Mouse (Mus musculus) ES-Bruce4 (cell line): ENCODE data around the gene Xiap. TPM values are rescaled to one million over a fixed set of nuclear protein-coding genes. Genes with fewer than 3 reads are reported as not detected.

Experiments used
- H3K27ac ChIP-seq: 2 replicates; pipeline ENCODE4 v1.5.1; 2012; ENCODE audit warnings: low read length, inconsistent platforms; ENCODE audit not compliant: insufficient read depth
- H3K27me3 ChIP-seq: 2 replicates; pipeline ENCODE4 v1.6.1; 2012; ENCODE audit warnings: mild to moderate bottlenecking, low read length, inconsistent platforms; ENCODE audit not compliant: control insufficient read depth, poor library complexity, insufficient read depth, severe bottlenecking
- H3K36me3 ChIP-seq: 2 replicates; pipeline ENCODE4 v1.6.1; 2012; ENCODE audit warnings: inconsistent platforms, mild to moderate bottlenecking, low read length, moderate library complexity; ENCODE audit not compliant: control insufficient read depth, poor library complexity, insufficient read depth, severe bottlenecking
- H3K4me1 ChIP-seq: one replicate; pipeline ENCODE4 v1.8.1; 2011; ENCODE audit warnings: low read length; ENCODE audit not compliant: control insufficient read depth, insufficient read depth
- H3K4me3 ChIP-seq: 2 replicates; pipeline ENCODE4 v1.5.1; 2011; ENCODE audit warnings: low read depth, mild to moderate bottlenecking, low read length
- H3K9ac ChIP-seq: 2 replicates; pipeline ENCODE4 v1.6.1; 2012; ENCODE audit warnings: low read depth, mild to moderate bottlenecking, inconsistent platforms; ENCODE audit not compliant: poor library complexity, severe bottlenecking
- H3K9me3 ChIP-seq: replicated peaks from 2 replicates; pipeline ENCODE4 v1.6.1; 2012; ENCODE audit warnings: mild to moderate bottlenecking, low read length, inconsistent platforms; ENCODE audit not compliant: control insufficient read depth, poor library complexity, insufficient read depth, severe bottlenecking
- CTCF ChIP-seq: IDR thresholded peaks from one replicate; pipeline ENCODE4 v1.8.1; 2011; ENCODE audit warnings: low read depth, low read length
- EP300 ChIP-seq: IDR thresholded peaks from 2 replicates; pipeline ENCODE4 v1.6.1; 2011; ENCODE audit warnings: low read depth, low read length; ENCODE audit not compliant: insufficient read depth
- POLR2A ChIP-seq: IDR thresholded peaks from one replicate; pipeline ENCODE4 v1.8.1; 2011; ENCODE audit warnings: low read length; ENCODE audit not compliant: insufficient read depth
- polyA plus RNA-seq: library from polyadenylated mRNA; stranded (reverse); fragments of >200 nt; gene quantifications from 2 replicates; pipeline ENCODE4 v1.2.4, GENCODE M21; 2011; ENCODE audit warnings: low read depth; ENCODE audit not compliant: missing spikeins, insufficient read depth, insufficient read length

Gene Xiap
- polyA plus RNA-seq, 1 experiment, result 48.4 TPM

DNA sequence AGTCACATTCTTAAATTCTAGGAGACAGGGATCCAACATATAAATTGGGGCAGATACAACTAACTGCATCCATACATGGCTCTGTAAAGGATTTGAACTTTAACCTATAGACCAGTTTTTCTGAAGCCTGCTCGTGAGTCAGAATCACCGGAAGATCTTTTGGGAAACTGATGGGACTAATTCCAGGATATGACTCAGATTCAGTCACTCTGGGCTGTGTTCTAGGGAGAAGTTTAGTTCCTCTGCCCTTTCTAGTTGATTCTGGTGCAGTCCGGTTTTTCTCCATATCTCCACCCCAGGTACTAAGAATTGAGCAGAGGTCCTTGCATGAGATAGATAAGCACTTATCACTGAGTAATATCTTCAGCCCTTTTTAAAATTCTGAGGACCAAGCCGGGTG lies 1.6 kb upstream of the Xiap start:
- Histone ChIP-seq H3K9me3 (no peaks in the 10 kb centered on the region), H3K27me3 (no peaks in the 10 kb centered on the region), H3K4me1 (no peaks in the 10 kb centered on the region), H3K27ac (no peak overlapping the region), H3K36me3 (no peaks in the 10 kb centered on the region), H3K4me3 (no peak overlapping the region), H3K9ac (no peak overlapping the region)
- TF ChIP-seq EP300, result no peak
- TF ChIP-seq POLR2A, result no peak
- no peak for TF ChIP-seq CTCF

DNA sequence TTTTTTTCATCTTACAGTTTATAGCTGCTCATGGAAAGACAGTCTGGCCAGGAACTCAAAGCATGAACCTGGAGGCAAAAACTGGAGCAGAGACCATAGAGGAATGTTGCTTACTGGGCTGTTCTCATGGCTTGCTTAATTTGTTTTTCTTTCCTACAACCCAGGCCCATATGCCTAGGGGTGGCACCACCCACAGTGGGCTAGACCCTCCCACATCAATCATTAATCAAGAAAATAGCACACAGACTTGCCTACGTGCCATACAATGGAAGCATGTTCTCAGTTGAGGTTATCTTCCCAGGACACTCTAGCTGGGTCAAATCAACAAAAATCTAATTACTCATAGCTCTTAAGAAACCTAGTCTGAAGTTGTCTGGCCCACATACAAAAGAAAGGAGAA lies 4.1 kb downstream of the Xiap start:
- no peak overlapping the region for H3K27ac ChIP-seq
- H3K4me3 ChIP-seq, result no peak overlapping the region
- no peaks in the 10 kb centered on the region for H3K36me3 ChIP-seq
- H3K9ac ChIP-seq, result no peak overlapping the region
- H3K4me1 ChIP-seq, result no peaks in the 10 kb centered on the region
- TF ChIP-seq EP300, result no peak
- no peaks in the 10 kb centered on the region for H3K27me3 ChIP-seq
- H3K9me3 ChIP-seq, result no peaks in the 10 kb centered on the region

DNA sequence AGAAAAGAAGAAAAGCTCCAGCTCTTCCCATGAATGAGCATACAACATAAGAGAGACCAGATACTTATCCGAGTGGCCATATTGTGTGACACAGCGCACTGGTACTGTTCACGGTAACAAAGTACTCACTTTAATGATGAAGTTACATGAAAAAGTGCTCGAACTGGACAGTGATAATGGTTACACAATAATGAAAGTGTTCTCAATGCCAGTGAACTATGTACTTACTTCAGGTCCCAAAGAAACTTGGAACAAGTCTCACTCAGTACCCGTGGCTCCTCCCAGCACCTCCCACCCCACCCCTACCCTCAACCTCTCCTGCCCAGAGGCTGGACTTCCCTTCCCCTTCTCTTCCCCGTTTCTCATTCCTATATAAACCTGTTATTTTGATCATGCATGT lies 5.6 kb downstream of the Xiap start:
- Histone ChIP-seq H3K4me3 (no peak overlapping the region), H3K9ac (no peak overlapping the region)

DNA sequence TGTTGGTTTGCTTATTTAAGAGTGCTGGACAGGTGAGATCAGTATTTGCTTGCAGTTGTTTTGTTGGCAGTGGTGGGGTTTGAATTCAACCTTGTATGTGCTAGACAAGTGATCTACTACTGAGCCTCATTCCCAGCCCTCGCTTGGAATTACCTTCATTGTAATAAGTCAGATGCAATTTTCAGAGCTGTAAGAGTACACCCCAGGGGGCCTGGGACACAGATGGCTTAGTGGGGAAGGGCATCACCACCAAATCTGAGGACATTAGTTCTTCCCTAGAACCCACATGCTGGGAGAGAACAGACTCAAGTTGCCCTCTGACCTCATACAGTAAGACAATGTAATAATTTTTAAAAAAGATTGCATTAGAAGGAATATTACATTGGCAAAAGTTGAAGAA lies 7.3 kb downstream of the Xiap start:
- H3K4me1 ChIP-seq, result no peaks in the 10 kb centered on the region
- H3K27ac ChIP-seq, result peak overlapping the region; percentile 51
- no peaks in the 10 kb centered on the region for H3K9me3 ChIP-seq
- H3K9ac ChIP-seq, result no peak overlapping the region
- no peaks in the 10 kb centered on the region for H3K36me3 ChIP-seq
- no peak overlapping the region for H3K4me3 ChIP-seq
- TF ChIP-seq EP300 (no peak), POLR2A (no peak), CTCF (no peak)
- no peaks in the 10 kb centered on the region for H3K27me3 ChIP-seq

More for the DNA sequence above, 5.6 kb downstream of the Xiap start:
- Histone ChIP-seq H3K9me3 (no peaks in the 10 kb centered on the region), H3K4me1 (no peaks in the 10 kb centered on the region), H3K27me3 (no peaks in the 10 kb centered on the region), H3K27ac (no peak overlapping the region), H3K36me3 (no peaks in the 10 kb centered on the region)
- TF ChIP-seq POLR2A (no peak), EP300 (no peak), CTCF (no peak)

DNA sequence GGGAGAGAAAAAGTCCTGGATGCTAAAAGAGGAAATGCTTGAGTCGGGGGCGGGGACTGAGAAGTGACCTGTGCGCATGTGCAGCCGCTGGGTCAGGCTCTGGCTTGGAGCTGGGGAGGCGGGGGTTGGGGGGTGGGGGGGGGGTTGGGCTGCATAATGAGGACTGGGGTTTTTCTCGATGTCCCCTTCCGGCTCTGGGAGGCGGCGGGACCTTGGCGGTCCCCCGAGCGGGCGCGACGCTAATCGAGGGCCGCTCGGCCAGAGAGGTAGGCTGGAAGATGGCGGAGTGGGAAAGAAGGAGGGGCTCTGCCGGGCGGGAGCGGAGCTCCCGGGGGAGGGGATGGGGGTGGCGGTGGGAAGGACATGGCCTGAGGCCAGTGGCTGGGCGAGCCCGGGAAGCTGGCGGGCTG lies 8.3 kb downstream of the Xiap start:
- peak overlapping the region; percentile 84 for H3K9ac ChIP-seq
- no peaks in the 10 kb centered on the region for H3K27me3 ChIP-seq
- no peaks in the 10 kb centered on the region for H3K4me1 ChIP-seq
- no peaks in the 10 kb centered on the region for H3K9me3 ChIP-seq
- TF ChIP-seq CTCF, result no peak
- TF ChIP-seq EP300, result no peak
- TF ChIP-seq POLR2A, result no peak
- H3K36me3 ChIP-seq, result no peaks in the 10 kb centered on the region
- peak overlapping the region; percentile 87 for H3K4me3 ChIP-seq
- H3K27ac ChIP-seq, result peak overlapping the region; percentile 55

DNA sequence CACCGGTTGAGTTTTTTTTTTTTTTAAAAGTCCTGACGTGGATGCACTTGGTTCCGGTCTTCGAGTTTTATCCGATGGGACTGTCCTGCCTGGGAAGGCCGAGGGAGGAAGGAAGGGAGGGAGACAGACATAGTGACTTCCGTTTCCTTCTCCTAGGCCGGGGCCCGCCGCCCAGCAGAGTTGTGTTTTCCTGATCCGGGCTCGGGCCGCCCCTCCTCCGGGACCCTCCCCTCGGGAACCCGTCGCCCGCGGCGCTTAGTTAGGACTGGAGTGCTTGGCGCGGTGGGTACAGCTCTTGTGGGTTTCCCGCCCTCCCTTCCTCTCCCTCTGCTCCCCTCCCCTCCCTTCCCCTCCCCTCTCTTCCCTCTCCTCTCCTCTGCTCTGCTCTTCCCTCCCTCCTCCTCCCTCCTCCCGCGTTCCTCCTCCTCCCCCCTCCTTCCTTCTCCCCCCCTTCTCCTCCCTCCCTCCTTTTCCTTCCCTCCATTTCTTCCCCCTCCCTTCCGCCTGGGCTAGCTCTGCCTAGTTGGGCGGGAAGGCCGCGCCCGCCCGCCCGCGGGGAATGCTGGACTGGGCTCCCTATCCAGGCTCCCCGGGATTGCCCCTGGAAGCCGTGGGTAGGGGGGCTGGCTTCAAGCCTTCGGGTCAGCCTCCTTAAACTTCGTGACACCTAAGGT lies 8.9 kb downstream of the Xiap start:
- TF ChIP-seq CTCF, result no peak
- no peak for TF ChIP-seq EP300
- no peak for TF ChIP-seq POLR2A
- H3K9ac ChIP-seq, result peak overlapping the region; percentile 84
- H3K4me1 ChIP-seq, result no peaks in the 10 kb centered on the region
- H3K9me3 ChIP-seq, result no peaks in the 10 kb centered on the region
- no peaks in the 10 kb centered on the region for H3K36me3 ChIP-seq
- peak overlapping the region; percentile 87 for H3K4me3 ChIP-seq
- peak overlapping the region; percentile 55 for H3K27ac ChIP-seq
- H3K27me3 ChIP-seq, result no peaks in the 10 kb centered on the region
